Mouse (Mus musculus) embryonic facial prominence, embryonic 15.5 days (tissue): Measurements from ENCODE around the gene Rhog. TPM values are rescaled to one million over a fixed set of nuclear protein-coding genes. Genes with fewer than 3 reads are reported as not detected.
A peak's percentile ranks its signal among the peaks of the same experiment; 100 is the strongest.

ENCODE experiments used
- ATAC-seq: fragments of 200-750 bp; cut with Nextera tagmentation; 2 replicates; pipeline ENCODE4 v1.8.0; 2017; ENCODE audit warnings: low read depth, moderate TSS enrichment; ENCODE audit not compliant: insufficient number of reproducible peaks, low FRiP score, low TSS enrichment
- H3K27ac ChIP-seq: fragments of 300-500 bp; sonication (generic); replicated peaks from 2 replicates; pipeline ENCODE4 v1.5.1; 2015; ENCODE audit warnings: mild to moderate bottlenecking, inconsistent platforms
- H3K27me3 ChIP-seq: fragments of 300-500 bp; sonication (generic); 2 replicates; pipeline ENCODE4 v1.6.1; 2015; ENCODE audit warnings: inconsistent platforms
- H3K36me3 ChIP-seq: fragments of 300-500 bp; sonication (generic); 2 replicates; pipeline ENCODE4 v1.6.1; 2015; ENCODE audit warnings: mild to moderate bottlenecking, inconsistent platforms
- H3K4me1 ChIP-seq: fragments of 300-500 bp; sonication (generic); 2 replicates; pipeline ENCODE4 v1.6.1; 2015; ENCODE audit warnings: inconsistent platforms
- H3K4me2 ChIP-seq: fragments of 300-500 bp; sonication (generic); replicated peaks from 2 replicates; pipeline ENCODE4 v1.6.1; 2015; ENCODE audit warnings: mild to moderate bottlenecking, inconsistent platforms
- H3K4me3 ChIP-seq: fragments of 300-500 bp; sonication (generic); replicated peaks from 2 replicates; pipeline ENCODE4 v1.5.1; 2015; ENCODE audit warnings: mild to moderate bottlenecking, inconsistent platforms
- H3K9ac ChIP-seq: fragments of 300-500 bp; sonication (generic); 2 replicates; pipeline ENCODE4 v1.6.1; 2015; ENCODE audit warnings: inconsistent platforms
- H3K9me3 ChIP-seq: fragments of 300-500 bp; sonication (generic); replicated peaks from 2 replicates; pipeline ENCODE4 v1.6.1; 2016; ENCODE audit warnings: inconsistent platforms
- WGBS: fragments of 180-500 bp; shearing (Covaris S2); methylation state at CpG from one replicate; pipeline ENCODE4 v1.1.7; 2015; 5-methylcytosine and 5-hydroxymethylcytosine counted together
- polyA plus RNA-seq: library from polyadenylated mRNA; unstranded; fragments of >200 nt; fragmentation: Nextera tagmentation; extraction: Ambion mirVana; gene quantifications from 2 replicates; pipeline ENCODE4 v1.2.1, GENCODE M21; 2015

Gene Rhog
- polyA plus RNA-seq, 1 experiment from 2014 or later, result 69.9 TPM

DNA sequence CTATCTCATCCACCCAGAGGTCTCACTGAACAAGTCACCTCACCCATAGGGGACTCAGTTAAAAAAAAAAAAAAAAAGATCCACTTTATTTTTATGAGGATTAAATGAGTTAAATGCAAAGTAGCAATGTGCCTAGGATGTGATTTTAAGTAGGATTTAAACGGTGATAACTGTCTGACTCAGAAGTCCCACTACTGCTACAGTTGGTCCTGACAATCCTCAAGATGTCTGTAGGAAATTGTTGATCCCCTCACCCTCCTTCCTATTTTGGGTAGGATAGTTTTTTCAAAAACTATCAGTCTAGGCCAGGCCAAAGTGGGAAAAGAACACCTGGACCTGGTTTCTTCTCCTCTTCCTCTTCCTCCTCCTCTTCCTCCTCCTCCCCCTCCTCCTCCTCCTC, 34.0 kb downstream of the Rhog start:
- H3K4me1 ChIP-seq, result peaks cover 5% of the 10 kb centered on the region; the same call in 1 of the 2 replicates
- H3K9ac ChIP-seq, result no peak overlapping the region
- no peaks in the 10 kb centered on the region for H3K9me3 ChIP-seq
- H3K27ac ChIP-seq, result 0 out of 2 replicates have a peak overlapping the region, but pooled peaks have one; percentile 28
- peak overlapping the region; percentile 65; the same call in 1 of the 2 replicates for H3K4me3 ChIP-seq
- H3K27me3 ChIP-seq, result no peaks in the 10 kb centered on the region
- 0 out of 2 replicates have a peak, but pooled peaks cover 5% of the 10 kb centered on the region for H3K36me3 ChIP-seq
- 29% methylated on average over 1 of the region's 1 CpGs for WGBS
- H3K4me2 ChIP-seq, result peak overlapping the region; percentile 72; the same call in 1 of the 2 replicates
- no peak for ATAC-seq

DNA sequence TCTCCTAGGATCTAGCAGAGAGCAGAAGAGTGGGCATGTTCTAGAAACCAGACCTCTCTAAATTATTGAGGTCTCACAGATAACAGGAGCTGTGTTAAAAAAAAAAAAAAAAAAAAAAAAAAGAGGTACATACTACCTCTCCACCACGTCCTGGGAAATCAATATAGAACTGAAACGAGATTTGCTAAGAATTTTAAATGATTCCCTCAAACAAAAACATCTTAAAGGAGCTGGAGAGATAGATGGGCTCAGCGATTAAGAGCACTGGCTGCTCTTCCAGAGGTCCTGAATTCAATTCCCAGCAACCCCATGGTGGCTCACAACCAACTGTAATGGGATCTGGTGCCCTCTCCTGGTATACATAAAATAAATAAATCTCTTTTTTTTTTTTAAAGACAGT, 44.8 kb downstream of the Rhog start:
- Histone ChIP-seq H3K9ac (peak overlapping the region; percentile 31; the same call in 1 of the 2 replicates), H3K4me1 (peaks cover 7% of the 10 kb centered on the region; the same call in 1 of the 2 replicates), H3K27me3 (no peaks in the 10 kb centered on the region), H3K4me3 (peak overlapping the region; percentile 91), H3K4me2 (peak overlapping the region; percentile 55), H3K27ac (peak overlapping the region; percentile 94), H3K9me3 (no peaks in the 10 kb centered on the region), H3K36me3 (no peaks in the 10 kb centered on the region)
- 57% methylated on average over 3 of the region's 3 CpGs for WGBS
- no peak for ATAC-seq

DNA sequence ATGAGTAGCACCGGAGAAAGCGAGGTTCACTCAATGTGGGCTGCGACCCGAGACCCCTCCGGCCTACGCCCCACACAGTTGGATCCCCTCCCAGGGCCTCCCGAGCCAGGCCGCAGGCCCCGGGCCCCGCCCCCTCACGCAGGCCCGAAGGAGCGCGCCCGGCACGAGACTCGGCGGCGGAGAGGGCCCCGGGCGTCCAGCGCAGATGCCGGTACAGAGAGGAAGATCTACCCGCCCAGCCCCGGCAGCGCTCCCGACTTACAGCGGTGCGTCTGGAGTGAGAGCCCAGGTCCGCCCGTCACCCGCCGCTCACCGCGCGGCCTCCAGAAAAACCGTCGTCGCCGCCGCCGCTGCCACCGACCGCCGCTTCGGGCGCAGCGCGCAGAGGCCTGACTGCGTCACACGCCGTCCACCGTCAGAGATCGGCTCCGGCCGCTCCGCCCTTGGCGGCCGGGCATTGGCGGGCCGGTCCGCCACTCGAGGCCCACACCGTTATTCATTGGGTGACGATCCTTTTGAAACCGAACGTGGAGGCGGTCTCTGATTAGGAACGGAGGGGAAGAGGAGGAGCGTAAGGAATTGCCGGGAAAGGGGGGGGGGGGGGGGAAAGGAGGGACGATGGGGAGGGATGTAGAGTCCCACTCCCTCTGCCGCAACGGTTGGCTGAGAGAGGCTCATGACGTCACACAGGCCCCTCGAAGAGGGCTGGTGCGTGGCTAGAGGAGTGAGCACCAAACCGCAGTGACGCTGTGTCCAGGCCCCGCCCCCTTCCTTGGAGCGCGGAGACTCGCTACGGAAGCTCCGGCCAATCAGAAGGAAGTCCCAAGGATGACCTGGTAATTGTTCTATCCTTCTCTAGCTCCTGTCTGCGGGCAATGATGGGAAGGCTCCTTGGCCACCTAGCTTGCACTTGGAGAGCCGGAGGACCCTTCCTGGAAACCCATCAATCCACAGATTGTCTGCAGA, 45.8 kb downstream of the Rhog start, which contains the start of the genes Nup98 and Pgap2:
Gene Nup98 (minus strand): TSS at position 421 of the 966 bp plus-strand sequence.
Gene Pgap2 (plus strand): TSS at position 453 of the 966 bp plus-strand sequence.
- Histone ChIP-seq H3K9me3 (no peaks in the 10 kb centered on the region), H3K36me3 (no peaks in the 10 kb centered on the region), H3K4me1 (peaks cover 7% of the 10 kb centered on the region; the same call in 1 of the 2 replicates), H3K27me3 (no peaks in the 10 kb centered on the region), H3K4me2 (peak within 1 kb of the TSS; percentile 65), H3K27ac (peak within 1 kb of the TSS; percentile 94), H3K4me3 (peak within 1 kb of the TSS; percentile 91), H3K9ac (peak within 1 kb of the TSS; percentile 86)
- ATAC-seq, result peak; percentile 99
- under 1% methylated on average over 85 of the region's 87 CpGs for WGBS

DNA sequence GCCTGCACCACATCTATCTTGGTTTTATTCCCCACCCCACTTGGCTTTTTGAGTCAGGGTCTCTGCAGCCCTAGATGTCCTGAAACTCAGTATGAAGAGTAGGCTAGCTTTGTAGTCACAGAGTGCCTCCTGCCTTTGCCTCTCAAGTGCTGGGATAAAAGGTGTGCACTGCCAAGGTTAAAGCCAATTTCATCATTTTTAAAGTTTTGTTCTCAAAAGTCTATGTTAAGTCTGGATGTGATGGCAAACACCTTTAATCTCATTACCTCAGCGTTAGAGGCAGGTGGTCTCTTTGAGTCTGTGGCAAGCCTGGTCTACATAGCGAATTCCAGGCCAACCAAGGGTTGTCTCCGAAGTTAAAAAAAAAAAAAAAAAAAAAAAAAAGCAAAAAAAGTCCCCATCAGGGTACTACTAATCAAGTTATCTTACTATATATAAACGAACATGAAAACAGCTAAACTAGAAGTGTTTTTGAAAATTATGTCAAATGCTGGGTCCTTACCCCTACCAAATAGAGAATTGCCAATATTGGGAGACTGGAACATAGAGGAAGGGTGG, 47.0 kb downstream of the Rhog start:
- ATAC-seq, result no peak
- no peaks in the 10 kb centered on the region for H3K36me3 ChIP-seq
- no peaks in the 10 kb centered on the region for H3K27me3 ChIP-seq
- 47% methylated on average over 4 of the region's 4 CpGs for WGBS
- no peaks in the 10 kb centered on the region for H3K9me3 ChIP-seq
- H3K9ac ChIP-seq, result peak overlapping the region; percentile 86
- peaks cover 12% of the 10 kb centered on the region; the same call in 1 of the 2 replicates for H3K4me1 ChIP-seq
- H3K4me2 ChIP-seq, result peak overlapping the region; percentile 65
- peak overlapping the region; percentile 94; the same call in 1 of the 2 replicates for H3K27ac ChIP-seq
- peak overlapping the region; percentile 91 for H3K4me3 ChIP-seq

DNA sequence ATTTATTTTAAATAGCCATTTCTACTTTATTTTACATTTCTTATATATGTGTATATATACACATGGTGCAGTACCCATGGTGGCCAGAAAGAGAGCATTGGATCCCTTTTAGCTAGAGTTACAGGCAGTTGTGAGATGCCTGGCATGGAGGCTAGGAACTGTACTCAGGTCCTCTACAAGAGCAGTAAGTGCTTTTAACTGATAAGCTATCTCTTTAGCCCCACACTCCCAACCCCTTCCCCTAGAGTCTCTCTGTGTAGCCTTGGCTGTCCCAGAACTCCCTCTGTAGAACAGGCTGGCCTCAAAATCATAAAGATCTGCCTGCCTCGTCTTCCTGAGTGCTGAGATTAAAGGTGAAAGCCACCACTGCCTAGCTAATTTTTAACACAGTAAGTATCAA, 50.2 kb downstream of the Rhog start:
- H3K4me1 ChIP-seq, result peaks cover 13% of the 10 kb centered on the region; the same call in 1 of the 2 replicates
- H3K4me2 ChIP-seq, result no peak overlapping the region
- no peaks in the 10 kb centered on the region for H3K27me3 ChIP-seq
- H3K4me3 ChIP-seq, result no peak overlapping the region
- no peak overlapping the region for H3K27ac ChIP-seq
- no peak for ATAC-seq
- H3K9ac ChIP-seq, result no peak overlapping the region
- 80% methylated on average over 1 of the region's 1 CpGs for WGBS
- H3K36me3 ChIP-seq, result no peaks in the 10 kb centered on the region
- H3K9me3 ChIP-seq, result no peaks in the 10 kb centered on the region

DNA sequence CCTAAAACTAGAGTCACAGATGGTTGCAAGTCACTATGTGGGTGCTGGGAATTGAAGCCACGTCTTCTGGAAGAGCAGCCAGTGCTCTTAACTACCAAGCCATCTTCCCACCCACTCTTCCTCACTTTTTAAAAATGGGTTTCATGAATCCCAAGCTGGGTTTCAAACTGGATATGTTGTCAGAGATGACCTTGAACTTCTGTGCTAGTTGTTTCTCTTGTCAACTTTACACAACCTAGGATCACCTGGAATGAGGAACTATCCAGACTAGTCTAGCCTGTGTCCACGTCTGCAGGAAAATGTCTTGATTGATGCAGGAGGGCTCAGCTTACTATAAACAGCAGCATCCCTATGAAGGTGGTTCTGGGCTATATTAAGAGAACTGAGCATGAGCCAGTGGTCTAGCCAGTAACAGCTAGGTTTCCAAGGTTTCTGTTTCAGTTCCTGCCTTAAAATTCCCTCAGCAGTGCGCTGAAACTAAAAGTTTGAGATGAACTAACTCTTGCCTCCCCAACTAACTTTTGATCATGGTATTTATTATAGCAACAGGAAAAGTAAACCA, 51.5 kb downstream of the Rhog start:
- Histone ChIP-seq H3K4me1 (peaks cover 13% of the 10 kb centered on the region; the same call in 1 of the 2 replicates), H3K36me3 (no peaks in the 10 kb centered on the region), H3K9ac (no peak overlapping the region), H3K9me3 (no peaks in the 10 kb centered on the region), H3K27ac (no peak overlapping the region), H3K4me3 (no peak overlapping the region), H3K4me2 (no peak overlapping the region), H3K27me3 (no peaks in the 10 kb centered on the region)
- ATAC-seq, result no peak
- WGBS, result 84% methylated on average over 3 of the region's 3 CpGs

DNA sequence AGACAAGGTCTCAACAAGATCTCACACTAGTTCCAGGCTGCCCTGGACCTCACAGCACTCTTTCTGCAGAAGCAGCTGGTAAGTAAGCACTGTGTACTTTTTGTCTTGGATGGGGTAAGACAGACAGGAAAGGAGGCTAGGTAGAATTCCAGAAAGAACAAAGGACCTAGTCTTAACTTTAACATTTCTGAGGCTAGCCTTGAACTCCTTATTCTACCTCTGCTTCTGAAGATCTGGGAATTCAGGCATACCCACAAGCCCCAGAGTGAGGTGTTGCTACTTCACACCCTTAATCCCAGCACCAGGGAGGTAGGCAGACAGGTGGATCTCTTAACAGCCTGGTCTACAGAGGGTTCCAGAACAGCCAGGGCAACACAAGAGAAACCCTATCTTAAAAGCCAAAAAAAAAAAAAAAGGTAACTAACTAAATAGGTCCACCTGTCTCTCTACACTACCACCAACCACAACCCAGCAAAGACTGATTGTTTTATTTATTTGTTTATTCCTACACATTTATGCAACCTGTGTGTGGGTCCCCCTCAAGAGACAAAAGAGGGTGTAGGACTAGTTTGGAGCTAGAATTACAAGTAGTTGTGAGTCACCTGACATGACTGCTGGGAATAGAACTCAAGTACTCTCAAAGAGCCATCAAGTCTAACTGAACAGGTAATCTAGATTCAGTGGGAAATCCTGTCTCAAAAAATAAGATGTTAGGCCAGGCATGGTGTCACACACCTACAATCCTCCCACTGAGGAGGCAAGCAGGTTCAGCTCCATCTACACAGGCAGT, 54.7 kb downstream of the Rhog start:
- H3K9ac ChIP-seq, result no peak overlapping the region
- H3K27ac ChIP-seq, result no peak overlapping the region
- 0 out of 2 replicates have a peak, but pooled peaks cover 6% of the 10 kb centered on the region for H3K4me1 ChIP-seq
- no peaks in the 10 kb centered on the region for H3K9me3 ChIP-seq
- ATAC-seq, result no peak
- H3K4me3 ChIP-seq, result no peak overlapping the region
- no peaks in the 10 kb centered on the region for H3K36me3 ChIP-seq
- H3K27me3 ChIP-seq, result no peaks in the 10 kb centered on the region
- no peak overlapping the region for H3K4me2 ChIP-seq

DNA sequence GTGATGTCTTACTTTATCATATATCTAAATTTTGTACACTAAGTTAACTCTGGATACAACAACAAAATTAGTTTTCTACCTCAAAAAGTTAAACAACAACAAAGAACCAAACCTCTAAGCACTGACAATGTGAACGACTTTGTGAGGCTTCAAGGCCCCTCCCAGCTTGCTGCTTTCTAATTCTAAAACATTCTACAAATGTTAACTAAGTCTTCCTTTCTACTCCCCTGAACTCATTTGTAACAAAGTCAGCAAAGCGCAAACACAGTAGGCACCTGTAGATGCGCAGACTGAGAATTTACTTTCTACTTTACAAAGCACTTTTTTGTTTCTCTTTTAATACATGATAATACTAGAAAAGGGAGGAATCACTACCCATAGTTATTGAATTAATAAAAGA, 55.3 kb downstream of the Rhog start:
- 81% methylated on average over 3 of the region's 3 CpGs for WGBS
- ATAC-seq, result no peak

DNA sequence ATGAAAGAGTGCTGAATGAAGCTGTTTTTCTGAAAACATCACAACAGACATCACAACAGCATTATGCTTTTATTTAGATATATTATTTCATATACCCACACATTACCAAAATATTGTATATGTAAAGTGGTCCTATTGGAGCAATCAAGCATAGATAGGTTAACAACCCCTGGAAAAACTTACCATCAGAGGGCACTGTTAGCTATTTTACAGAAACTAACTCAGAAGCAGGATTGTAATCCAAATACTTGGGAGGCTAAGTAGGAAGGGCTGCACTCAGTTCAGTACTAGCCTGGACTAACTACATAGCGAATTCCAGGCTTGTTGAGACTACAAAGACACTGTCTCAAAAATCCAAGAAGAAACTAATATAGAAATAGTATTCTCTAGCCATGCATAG, 63.5 kb downstream of the Rhog start:
- no peak for ATAC-seq
- Histone ChIP-seq H3K27me3 (no peaks in the 10 kb centered on the region), H3K4me1 (no peaks in the 10 kb centered on the region), H3K27ac (no peak overlapping the region), H3K4me3 (no peak overlapping the region), H3K4me2 (no peak overlapping the region), H3K9me3 (no peaks in the 10 kb centered on the region), H3K36me3 (peaks cover 55% of the 10 kb centered on the region), H3K9ac (no peak overlapping the region)
- 95% methylated on average over 1 of the region's 1 CpGs for WGBS

More for the DNA sequence above, 55.3 kb downstream of the Rhog start:
- Histone ChIP-seq H3K9ac (no peak overlapping the region), H3K4me2 (no peak overlapping the region), H3K27ac (no peak overlapping the region), H3K4me1 (0 out of 2 replicates have a peak, but pooled peaks cover 6% of the 10 kb centered on the region), H3K36me3 (no peaks in the 10 kb centered on the region), H3K9me3 (no peaks in the 10 kb centered on the region), H3K4me3 (no peak overlapping the region), H3K27me3 (no peaks in the 10 kb centered on the region)
